Mouse (Mus musculus) heart, postnatal 0 days (tissue): ENCODE measurements around the gene 1700013G24Rik.

ENCODE experiments used
- CTCF ChIP-seq: IDR thresholded peaks from 2 replicates; pipeline ENCODE4 v1.5.1; 2016; ENCODE audit warnings: antibody characterized with exemption, control low read depth, low read depth
- EP300 ChIP-seq: IDR thresholded peaks from 2 replicates; pipeline ENCODE4 v1.6.1; 2016; ENCODE audit warnings: antibody characterized with exemption, low read depth

DNA sequence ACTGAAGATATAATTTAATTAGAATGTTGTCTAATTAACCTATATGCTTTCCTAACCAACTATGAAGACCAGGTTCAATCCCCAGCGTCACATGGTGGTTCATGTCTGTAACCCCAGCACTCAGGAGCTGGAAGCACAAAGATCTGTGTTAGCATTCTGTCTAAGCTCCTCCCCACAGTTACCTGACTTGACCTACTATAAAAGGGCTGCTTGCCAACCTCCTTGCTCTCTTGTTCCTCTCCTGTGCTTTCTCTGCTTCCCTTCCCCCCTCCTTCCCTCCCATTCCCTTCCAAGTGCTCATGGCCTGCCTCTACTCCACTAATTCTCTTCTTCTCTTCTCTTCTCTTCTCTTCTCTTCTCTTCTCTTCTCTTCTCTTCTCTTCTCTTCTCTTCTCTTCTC lies 38.1 kb upstream of the 1700013G24Rik start:
- TF ChIP-seq CTCF = no peak
- TF ChIP-seq EP300 = no peak
